ENCODE assay signal across 9 mouse cellular contexts in the genomic region with DNA sequence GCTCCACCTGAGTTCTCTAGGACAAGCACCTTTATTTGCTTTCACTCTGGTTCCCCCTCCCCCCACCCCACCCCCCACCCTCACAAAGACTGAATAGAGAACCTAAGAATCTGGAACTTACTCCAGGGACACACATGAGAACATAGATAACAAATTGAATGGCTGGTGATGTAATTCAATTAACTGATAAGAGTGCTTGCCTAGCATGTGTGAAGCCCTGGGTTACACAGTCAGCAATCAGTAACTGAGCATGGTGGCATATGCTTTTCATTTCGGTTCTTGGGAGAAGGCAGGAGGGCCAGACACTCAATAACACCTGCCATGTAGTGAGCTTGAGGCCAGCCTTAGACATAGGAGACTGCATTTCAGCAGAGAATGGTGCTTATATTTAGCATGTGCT. TPM values are rescaled to one million over a fixed set of nuclear protein-coding genes. Genes with fewer than 3 reads are reported as not detected.
DNase-seq lines count a peak whose midpoint lies in the region; ATAC-seq and TF ChIP-seq lines count a peak whose summit lies in the region.
"Had no signal": no experiment of that assay in that cellular context is flagged by ENCODE, and none has a peak within 500 bp of the region (broad histone marks: within the 10 kb centered on the region; RNA-seq: fewer than 3 reads in every experiment).

No protein-coding gene starts in this region.

- TF ChIP-seq CTCF in E14TG2a.4 (conservative IDR thresholded peaks at IDR 0.05; ENCODE audit: low read length): no peak
- TF ChIP-seq CTCF in left cerebral cortex, adult 2 months (IDR thresholded peaks at IDR 0.05): no peak

- H3K4me2 ChIP-seq in hindbrain, embryonic 11.5 days (replicated peaks; ENCODE audit: low read depth, low read length): no peak overlapping the region
- peak overlapping the region; percentile 85 for H3K4me2 ChIP-seq in liver, embryonic 12.5 days

- peaks cover 12% of the 10 kb centered on the region for H3K36me3 ChIP-seq in hindbrain, embryonic 10.5 days
- H3K36me3 ChIP-seq in hindbrain, embryonic 11.5 days (ENCODE audit: control insufficient read depth, insufficient read depth, low read length): no peaks in the 10 kb centered on the region
- H3K36me3 ChIP-seq in E14TG2a.4 (ENCODE audit: insufficient read depth, low read length): peaks cover 22% of the 10 kb centered on the region
- H3K36me3 ChIP-seq in liver, embryonic 12.5 days: peaks cover 10% of the 10 kb centered on the region; the same call in 1 of the 2 replicates

- intact Hi-C loops in left cerebral cortex, adult 2 months (cut with DNase I): no loop called here

- H3K4me3 ChIP-seq in hindbrain, embryonic 10.5 days: peak overlapping the region; percentile 64
- H3K4me3 ChIP-seq in hindbrain, embryonic 11.5 days (ENCODE audit: low read depth, low read length): no peak overlapping the region
- H3K4me3 ChIP-seq in E14TG2a.4 (replicated peaks; ENCODE audit: low read length): peak overlapping the region; percentile 86
- peak overlapping the region; percentile 73 for H3K4me3 ChIP-seq in liver, embryonic 12.5 days
- no peak overlapping the region for H3K4me3 ChIP-seq in left cerebral cortex, adult 2 months

- H3K27ac ChIP-seq in hindbrain, embryonic 10.5 days: no peak overlapping the region
- H3K27ac ChIP-seq in hindbrain, embryonic 11.5 days (ENCODE audit: low read depth, low read length): no peak overlapping the region
- H3K27ac ChIP-seq in liver, embryonic 12.5 days: peak overlapping the region; percentile 87; the same call in 1 of the 2 replicates
- H3K27ac ChIP-seq in left cerebral cortex, adult 2 months: no peak overlapping the region

- no peak for ATAC-seq in hindbrain, embryonic 11.5 days (ENCODE audit: low FRiP score)
- no peak for ATAC-seq in liver, embryonic 12.5 days

- H3K9ac ChIP-seq in hindbrain, embryonic 11.5 days (ENCODE audit: low read depth, low read length): no peak overlapping the region
- no peak overlapping the region for H3K9ac ChIP-seq in liver, embryonic 12.5 days

- 76% methylated on average over 1 of the region's 1 CpGs for WGBS in hindbrain, embryonic 10.5 days
- WGBS in hindbrain, embryonic 11.5 days: 77% methylated on average over 1 of the region's 1 CpGs
- 35% methylated on average over 1 of the region's 1 CpGs for WGBS in liver, embryonic 12.5 days (ENCODE audit: insufficient replicate concordance)

- H3K27me3 ChIP-seq in hindbrain, embryonic 10.5 days (ENCODE audit: insufficient read depth, poor library complexity, severe bottlenecking): no peaks in the 10 kb centered on the region
- H3K27me3 ChIP-seq in hindbrain, embryonic 11.5 days (ENCODE audit: control insufficient read depth, insufficient read depth, low read length): no peaks in the 10 kb centered on the region
- no peaks in the 10 kb centered on the region for H3K27me3 ChIP-seq in E14TG2a.4 (ENCODE audit: insufficient read depth, low read length)
- no peaks in the 10 kb centered on the region for H3K27me3 ChIP-seq in liver, embryonic 12.5 days (replicated peaks)

- no peak for DNase-seq in hindbrain, embryonic 10.5 days (ENCODE audit: low spot score)
- no peak for DNase-seq in hindbrain, embryonic 11.5 days (ENCODE audit: low spot score)
- DNase-seq in c-Kit-positive CD71-positive TER-119-positive erythroid progenitor cells, embryonic 14.5 days (ENCODE audit: low spot score): peak; percentile 48
- no peak for DNase-seq in frontal cortex, postnatal 14 days (ENCODE audit: low spot score in 2 of 2)
- no peak for DNase-seq in left cerebral cortex, adult 2 months (ENCODE audit: extremely low spot score in 1 of 2, low spot score in 2 of 2)
- no peak for DNase-seq in Muller cell, postnatal 12 days (ENCODE audit: inconsistent ontology term)
- DNase-seq: heart, postnatal 4 days had no signal

- no peaks in the 10 kb centered on the region for H3K9me3 ChIP-seq in hindbrain, embryonic 10.5 days
- no peaks in the 10 kb centered on the region for H3K9me3 ChIP-seq in hindbrain, embryonic 11.5 days (ENCODE audit: control insufficient read depth, low read length)
- H3K9me3 ChIP-seq in E14TG2a.4 (ENCODE audit: low read length): no peaks in the 10 kb centered on the region
- H3K9me3 ChIP-seq in liver, embryonic 12.5 days (replicated peaks): no peaks in the 10 kb centered on the region

- H3K4me1 ChIP-seq in hindbrain, embryonic 10.5 days (replicated peaks): peaks cover 18% of the 10 kb centered on the region
- no peaks in the 10 kb centered on the region for H3K4me1 ChIP-seq in hindbrain, embryonic 11.5 days (replicated peaks; ENCODE audit: control insufficient read depth, insufficient read depth, low read length)
- peaks cover 41% of the 10 kb centered on the region for H3K4me1 ChIP-seq in E14TG2a.4 (replicated peaks; ENCODE audit: low read depth, low read length)
- H3K4me1 ChIP-seq in liver, embryonic 12.5 days: peaks cover 23% of the 10 kb centered on the region

RNA-seq across cellular contexts. Expression of a gene that starts 1.3 kb away (rescaled TPM):
- polyA plus RNA-seq in hindbrain, embryonic 10.5 days (2016; fragmentation: Nextera tagmentation; extraction: Ambion mirVana): 17.5 and 19.7 TPM in 2 replicates
- 19.8 and 21.9 TPM in 2 replicates for polyA plus RNA-seq in hindbrain, embryonic 11.5 days (2014; fragmentation: Nextera tagmentation; extraction: Ambion mirVana)
- 14.3 and 15.4 TPM in 2 replicates for polyA plus RNA-seq in liver, embryonic 12.5 days (2016; fragmentation: Nextera tagmentation; extraction: Ambion mirVana)
- 1 to 10 TPM; 5.8 to 6.3 TPM for total RNA-seq in left cerebral cortex, adult 2 months (2021)

RNA-seq across cellular contexts. Expression of a gene that starts 23.9 kb away (rescaled TPM):
- polyA plus RNA-seq in hindbrain, embryonic 10.5 days (2016; fragmentation: Nextera tagmentation; extraction: Ambion mirVana): not detected in 2 replicates
- not detected in 2 replicates for polyA plus RNA-seq in hindbrain, embryonic 11.5 days (2014; fragmentation: Nextera tagmentation; extraction: Ambion mirVana)
- polyA plus RNA-seq in liver, embryonic 12.5 days (2016; fragmentation: Nextera tagmentation; extraction: Ambion mirVana): not detected in 2 replicates
- total RNA-seq in left cerebral cortex, adult 2 months (2021): under 1 TPM in 1 of 2 experiments, not detected in 1; 0.77 TPM
- total RNA-seq: heart, postnatal 4 days had no signal

Comparison
In these comparisons a context has a peak if more than half of its experiments do, and no peak if none do; other contexts are left out.
1. H3K4me3 ChIP-seq: peak in hindbrain, embryonic 10.5 days (single experiment), E14TG2a.4 (single experiment) and liver, embryonic 12.5 days (single experiment); none in hindbrain, embryonic 11.5 days (single experiment) and left cerebral cortex, adult 2 months (single experiment).